In genomic region chr6:113908066-113908465, GRCm38 (mm10) we compare ENCODE assay signal across 11 mouse cellular contexts.
DNase-seq lines count a peak whose midpoint lies in the region; ATAC-seq and TF ChIP-seq lines count a peak whose summit lies in the region.
"Had no signal": no experiment of that assay in that cellular context is flagged by ENCODE, and none has a peak within 500 bp of the region (broad histone marks: within the 10 kb centered on the region; RNA-seq: fewer than 3 reads in every experiment).

No protein-coding gene starts in this region.

- no peak overlapping the region for H3K9ac ChIP-seq in heart, embryonic 11.5 days (ENCODE audit: low read depth, low read length)
- H3K9ac ChIP-seq: liver, embryonic 15.5 days had no signal

- intact Hi-C loops in heart, postnatal 10 days (cut with DNase I) = no loop called here
- intact Hi-C loops in left cerebral cortex, postnatal 36 days (cut with DNase I) = no loop called here

- TF ChIP-seq POLR2A in lung, adult 2 months (IDR thresholded peaks at IDR 0.05; ENCODE audit: borderline replicate concordance, extremely low read depth, low read depth, low read length) = no peak
- TF ChIP-seq POLR2A in cerebellum, adult 2 months (IDR thresholded peaks at IDR 0.05; ENCODE audit: borderline replicate concordance, insufficient read depth, low read length) = no peak

- no peaks in the 10 kb centered on the region; the same call in 1 of the 2 replicates for H3K27me3 ChIP-seq in heart, embryonic 11.5 days (ENCODE audit: control insufficient read depth, insufficient read depth, low read length)
- no peaks in the 10 kb centered on the region for H3K27me3 ChIP-seq in cerebellum, adult 2 months (ENCODE audit: control insufficient read depth, insufficient read depth, low read length)
- H3K27me3 ChIP-seq: liver, embryonic 15.5 days had no signal

- H3K9me3 ChIP-seq in heart, embryonic 11.5 days (replicated peaks; ENCODE audit: control insufficient read depth, low read length) = no peaks in the 10 kb centered on the region
- H3K9me3 ChIP-seq: liver, embryonic 15.5 days had no signal

- ATAC-seq in heart, embryonic 11.5 days (replicated peaks; ENCODE audit: insufficient number of reproducible peaks, low FRiP score, low TSS enrichment) = no peak
- ATAC-seq: inflammation-experienced regulatory T-cells, adult 6 months had no signal

- no peak overlapping the region for H3K27ac ChIP-seq in heart, embryonic 11.5 days (ENCODE audit: low read depth, low read length)
- H3K27ac ChIP-seq in cerebellum, adult 2 months (ENCODE audit: insufficient read depth, low read length) = no peak overlapping the region
- H3K27ac ChIP-seq: liver, embryonic 15.5 days had no signal

- no peaks in the 10 kb centered on the region for H3K36me3 ChIP-seq in heart, embryonic 11.5 days (ENCODE audit: control insufficient read depth, insufficient read depth, low read length)
- H3K36me3 ChIP-seq: liver, embryonic 15.5 days had no signal

- peak; percentile 2 to 3 for DNase-seq in heart, postnatal 10 days
- DNase-seq in lung, adult 2 months = no peak
- DNase-seq in lung, postnatal 36 days = no peak
- peak; percentile 72 to 78 for DNase-seq in cerebellum, adult 2 months
- DNase-seq in retina, postnatal 1 day = peak; percentile 62
- DNase-seq in left cerebral cortex, postnatal 36 days (ENCODE audit: low spot score in 2 of 2) = no peak
- DNase-seq: layer of hippocampus, adult 9-11 months; thymus, adult 18-20 months had no signal

- H3K4me2 ChIP-seq in heart, embryonic 11.5 days = no peak overlapping the region
- H3K4me2 ChIP-seq: liver, embryonic 15.5 days had no signal

- TF ChIP-seq CTCF in lung, adult 2 months (IDR thresholded peaks at IDR 0.05; ENCODE audit: insufficient read depth, low read length) = 0 out of 2 replicates have a peak, but pooled peaks have one; percentile 2
- peak; percentile 79; the same call in 1 of the 2 replicates for TF ChIP-seq CTCF in cerebellum, adult 2 months (IDR thresholded peaks at IDR 0.05; ENCODE audit: borderline replicate concordance, insufficient read depth, low read depth, low read length)

- H3K4me3 ChIP-seq in heart, embryonic 11.5 days (ENCODE audit: low read depth, low read length) = no peak overlapping the region
- no peak overlapping the region for H3K4me3 ChIP-seq in lung, adult 2 months (replicated peaks; ENCODE audit: extremely low read depth, low read depth, low read length)
- H3K4me3 ChIP-seq in cerebellum, adult 2 months (replicated peaks; ENCODE audit: insufficient read depth, low read depth, low read length) = no peak overlapping the region
- H3K4me3 ChIP-seq: liver, embryonic 15.5 days had no signal

- no peaks in the 10 kb centered on the region for H3K4me1 ChIP-seq in heart, embryonic 11.5 days (ENCODE audit: control insufficient read depth, insufficient read depth, low read length)
- H3K4me1 ChIP-seq in lung, adult 2 months (ENCODE audit: control insufficient read depth, insufficient read depth, low read length) = no peaks in the 10 kb centered on the region
- peaks cover 30% of the 10 kb centered on the region for H3K4me1 ChIP-seq in cerebellum, adult 2 months (ENCODE audit: control insufficient read depth, insufficient read depth, low read length)
- H3K4me1 ChIP-seq: liver, embryonic 15.5 days had no signal

Comparison
In these comparisons a context has a peak if more than half of its experiments do, and no peak if none do; other contexts are left out.
1. DNase-seq: peak in heart, postnatal 10 days (2 of 2), cerebellum, adult 2 months (2 of 2) and retina, postnatal 1 day (single experiment); none in lung, adult 2 months (single experiment), lung, postnatal 36 days (single experiment) and left cerebral cortex, postnatal 36 days (0 of 2).